Mouse (Mus musculus): ENCODE data around the gene Prima1.
A peak's percentile ranks its signal among the peaks of the same experiment; 100 is the strongest.

Gene Prima1

DNA sequence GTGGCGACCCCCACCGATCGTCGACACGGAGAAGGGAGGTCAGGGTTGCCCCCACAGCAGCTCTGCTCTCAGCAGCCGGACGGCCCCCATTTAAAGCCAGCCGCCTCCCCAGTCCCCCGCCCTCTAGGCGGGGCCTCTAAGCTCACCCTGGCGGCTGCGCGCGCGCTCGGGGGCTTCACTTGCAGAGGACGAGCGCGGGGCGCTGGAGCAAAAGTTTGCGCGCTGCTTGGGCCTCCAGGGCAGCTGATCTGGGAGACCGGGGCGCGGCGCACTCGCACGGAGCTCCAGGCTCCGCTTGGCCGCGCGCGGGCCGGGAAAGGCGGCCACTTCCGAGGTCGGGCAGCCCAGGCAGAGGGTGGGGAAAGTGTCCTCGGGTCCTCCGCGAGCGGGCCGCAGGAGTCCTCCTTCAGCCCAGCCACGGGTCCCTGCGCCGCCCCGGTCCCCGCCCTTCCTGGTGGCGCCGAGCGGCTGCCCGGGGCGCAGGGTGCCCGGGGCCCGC is at the start of gene Prima1:
TSS of gene Prima1 (minus strand) at position 68 of the 499 bp plus-strand sequence.
- no peak for DNase-seq (ENCODE audit: low spot score in 2 of 2)

DNA sequence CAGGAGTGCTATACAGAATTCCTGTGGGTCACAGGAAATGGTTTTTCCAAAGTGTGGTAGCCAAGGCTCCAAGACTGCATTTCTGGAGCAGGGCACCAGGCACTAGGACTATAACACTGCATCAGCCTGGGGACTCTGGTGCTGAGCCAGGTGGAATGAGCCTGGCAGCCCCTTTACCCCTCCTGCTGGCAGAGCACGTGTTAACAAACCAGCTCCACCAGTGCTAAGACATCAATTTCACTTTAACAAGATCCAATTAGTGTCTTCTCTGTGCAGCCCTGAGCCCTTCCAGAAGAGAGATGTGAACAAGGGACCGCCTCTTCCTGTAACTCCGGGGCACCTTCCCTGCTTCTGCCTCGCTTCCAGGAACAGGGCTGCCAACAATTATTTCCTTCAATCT is 45.3 kb upstream of the Prima1 start:
- no peak for DNase-seq (ENCODE audit: low spot score in 2 of 2)

DNA sequence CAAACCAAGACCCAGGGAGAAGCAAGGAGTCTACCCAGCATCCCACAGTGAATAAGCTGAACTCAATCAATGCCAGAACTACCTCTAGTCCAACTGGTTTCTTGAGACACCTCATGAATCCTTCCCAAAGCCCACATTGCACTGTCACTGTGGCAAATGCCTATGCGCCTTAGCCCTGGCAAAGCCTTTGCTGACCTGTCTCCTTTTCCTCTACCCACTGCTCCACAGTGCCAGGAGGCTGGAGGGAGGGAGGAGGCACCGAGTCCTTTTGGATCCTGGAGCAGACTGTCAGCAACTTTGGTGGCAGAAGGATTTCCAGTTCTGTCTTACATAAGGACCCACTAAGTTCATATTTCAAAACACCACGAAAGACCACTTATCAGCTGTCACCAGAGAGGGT is 41.5 kb upstream of the Prima1 start:
- DNase-seq (ENCODE audit: low spot score in 2 of 2) = no peak

DNA sequence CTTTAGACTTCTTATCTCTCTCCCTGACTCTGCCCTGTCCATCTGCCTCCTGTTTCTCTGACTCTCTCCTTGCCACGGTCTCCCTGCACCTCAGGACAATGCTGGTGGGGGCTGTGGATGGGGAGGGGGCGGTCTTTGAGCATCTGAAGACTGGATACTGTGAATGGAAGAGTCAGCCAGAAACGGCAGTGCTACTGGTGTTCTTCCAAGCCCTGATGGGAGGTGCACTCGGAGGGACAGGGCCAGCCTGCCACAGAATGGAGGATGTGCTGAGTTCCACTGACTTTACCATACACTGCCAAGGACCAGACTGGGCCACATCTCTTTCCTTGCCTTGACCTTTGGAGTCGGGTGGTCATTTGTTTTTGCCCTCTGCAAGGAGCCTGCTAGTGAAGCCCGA is 41.0 kb upstream of the Prima1 start:
- no peak for DNase-seq (ENCODE audit: low spot score in 2 of 2)

DNA sequence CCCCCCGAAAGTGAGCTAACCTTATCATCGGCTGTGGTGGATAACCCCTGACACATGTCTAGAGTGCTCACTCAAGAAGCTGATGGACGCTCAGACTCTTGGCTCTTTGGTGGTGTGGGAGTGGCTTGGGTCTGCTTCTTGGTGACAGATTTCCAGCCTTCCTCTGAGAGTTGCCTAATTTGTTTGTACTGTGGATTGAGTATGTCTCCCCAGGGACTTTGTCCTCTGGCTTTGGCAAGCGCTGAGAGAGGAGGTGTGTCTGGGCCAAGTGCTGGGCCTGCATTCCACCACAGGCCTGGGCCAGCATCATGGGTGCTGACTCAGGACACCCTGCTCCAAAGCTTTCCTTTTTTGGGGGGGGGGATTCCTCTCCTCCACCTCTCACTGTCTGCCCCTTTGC is 40.0 kb upstream of the Prima1 start:
- no peak for DNase-seq (ENCODE audit: low spot score in 2 of 2)

DNA sequence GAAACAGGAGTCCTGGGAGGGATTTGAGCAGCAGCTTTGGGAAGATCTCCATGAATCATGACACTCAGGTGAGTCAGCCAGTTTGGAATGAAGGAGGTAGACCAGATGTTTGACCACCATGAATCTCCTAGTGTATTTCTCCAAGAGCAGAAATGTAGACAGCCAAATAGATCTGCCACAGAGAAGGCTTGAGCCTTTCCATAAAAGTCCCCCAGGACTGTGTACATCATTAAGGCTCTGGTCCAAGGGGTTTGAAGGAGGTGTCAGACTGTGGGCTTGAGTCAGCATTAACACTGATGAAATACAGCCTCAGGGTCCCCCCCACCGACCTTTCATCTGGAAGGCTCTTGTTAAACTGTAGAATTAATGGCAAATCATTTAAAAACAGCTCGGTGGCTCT is 39.5 kb upstream of the Prima1 start:
- no peak for DNase-seq (ENCODE audit: low spot score in 2 of 2)

DNA sequence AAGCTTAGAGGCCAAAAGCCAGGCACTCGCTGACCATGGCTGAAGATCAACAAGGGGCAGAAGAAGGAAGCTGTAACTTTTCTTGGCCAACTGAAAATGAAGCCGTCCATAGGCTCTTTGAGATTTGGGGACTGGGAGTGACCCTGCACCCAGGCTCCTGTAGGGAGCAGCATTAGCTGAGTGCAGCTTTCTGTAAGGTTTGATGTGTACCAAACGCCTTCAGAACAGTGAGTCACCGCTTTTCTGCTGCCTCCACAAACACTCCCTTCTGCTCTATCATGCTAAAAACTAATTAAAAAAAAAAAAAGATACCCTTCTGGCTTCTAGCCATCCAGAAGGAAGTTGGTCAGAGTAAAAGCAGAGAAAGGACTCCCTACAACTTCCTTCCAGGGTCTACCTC is 34.5 kb upstream of the Prima1 start:
- no peak for DNase-seq (ENCODE audit: low spot score in 2 of 2)

DNA sequence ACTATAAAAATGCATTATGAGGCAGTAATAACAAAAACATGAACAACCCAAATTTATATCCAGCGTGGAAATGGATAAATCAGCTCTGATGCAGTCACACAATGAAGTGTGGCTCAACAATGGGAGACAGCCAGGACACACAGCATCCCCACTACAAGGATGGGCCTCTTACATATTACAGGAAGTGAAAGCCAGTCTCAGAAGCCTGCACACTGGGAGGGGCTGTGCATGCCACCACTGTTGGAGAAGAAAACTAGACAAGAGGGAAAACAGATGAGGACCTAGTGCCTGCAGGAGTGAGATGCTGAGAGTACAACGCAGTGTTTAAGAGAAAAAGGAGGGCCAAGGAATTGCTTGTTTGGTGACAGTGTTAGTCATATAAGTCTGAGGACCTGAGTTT is 31.8 kb upstream of the Prima1 start:
- no peak for DNase-seq (ENCODE audit: low spot score in 2 of 2)

DNA sequence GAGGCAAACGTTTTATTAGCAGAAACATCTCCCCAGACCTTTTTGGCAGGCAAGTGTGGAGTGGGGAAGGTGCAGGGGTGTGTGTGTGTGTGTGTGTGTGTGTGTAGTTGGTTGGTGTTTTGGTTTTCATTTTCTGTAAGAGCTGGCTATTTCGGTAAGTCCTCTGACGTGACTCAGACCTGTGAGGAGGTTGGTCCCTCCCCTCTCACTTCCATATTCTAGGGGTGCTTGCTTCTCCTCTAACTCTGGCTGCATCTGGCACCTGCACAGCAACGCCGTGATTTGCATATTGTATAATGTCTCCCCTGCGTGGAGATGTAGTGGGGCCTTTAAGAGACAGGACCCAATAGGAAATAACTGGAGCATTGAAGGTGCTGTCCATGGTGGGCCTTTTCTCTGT is 31.1 kb upstream of the Prima1 start:
- peak; percentile 33 to 37 for DNase-seq (ENCODE audit: low spot score in 2 of 2)

DNA sequence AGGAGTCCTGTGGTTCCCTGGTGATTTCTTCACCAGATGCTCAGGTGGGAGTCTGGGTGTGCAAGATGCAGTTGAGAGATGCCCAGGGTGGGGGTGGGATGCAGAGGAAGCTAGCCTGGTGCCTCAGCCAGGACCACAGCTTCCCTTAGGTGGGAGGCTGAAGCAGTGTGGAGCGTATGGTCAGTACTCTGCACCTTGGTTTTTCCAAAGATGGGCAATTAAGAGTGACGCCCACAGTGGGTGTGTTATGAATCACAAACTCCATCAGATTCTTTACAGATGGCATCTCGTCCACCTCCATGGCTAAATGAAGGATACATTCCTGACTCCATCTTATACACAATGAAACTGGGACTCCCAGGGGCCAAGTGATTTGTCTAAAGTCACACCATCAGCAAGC is 30.2 kb upstream of the Prima1 start:
- no peak for DNase-seq (ENCODE audit: low spot score in 2 of 2)

DNA sequence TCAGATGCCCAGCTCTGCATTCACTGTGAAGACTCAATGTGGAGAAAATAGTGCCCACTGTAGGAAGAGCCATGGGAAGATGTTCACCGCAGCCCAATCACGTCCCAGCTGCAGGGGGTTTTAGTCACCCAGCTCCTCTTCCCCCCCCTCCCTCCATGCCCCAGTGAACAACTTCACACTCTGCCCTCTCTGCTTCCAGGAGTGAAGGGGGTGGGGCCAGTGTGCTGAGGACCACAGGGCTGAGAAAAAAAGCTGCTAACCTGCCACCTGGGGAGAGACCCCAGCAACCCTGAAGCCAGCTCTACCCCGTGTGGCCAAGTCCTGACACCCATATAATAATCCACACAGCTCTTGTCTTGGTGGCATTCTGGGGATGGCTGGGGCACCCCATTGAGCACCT is 24.7 kb upstream of the Prima1 start:
- no peak for DNase-seq (ENCODE audit: low spot score in 2 of 2)

DNA sequence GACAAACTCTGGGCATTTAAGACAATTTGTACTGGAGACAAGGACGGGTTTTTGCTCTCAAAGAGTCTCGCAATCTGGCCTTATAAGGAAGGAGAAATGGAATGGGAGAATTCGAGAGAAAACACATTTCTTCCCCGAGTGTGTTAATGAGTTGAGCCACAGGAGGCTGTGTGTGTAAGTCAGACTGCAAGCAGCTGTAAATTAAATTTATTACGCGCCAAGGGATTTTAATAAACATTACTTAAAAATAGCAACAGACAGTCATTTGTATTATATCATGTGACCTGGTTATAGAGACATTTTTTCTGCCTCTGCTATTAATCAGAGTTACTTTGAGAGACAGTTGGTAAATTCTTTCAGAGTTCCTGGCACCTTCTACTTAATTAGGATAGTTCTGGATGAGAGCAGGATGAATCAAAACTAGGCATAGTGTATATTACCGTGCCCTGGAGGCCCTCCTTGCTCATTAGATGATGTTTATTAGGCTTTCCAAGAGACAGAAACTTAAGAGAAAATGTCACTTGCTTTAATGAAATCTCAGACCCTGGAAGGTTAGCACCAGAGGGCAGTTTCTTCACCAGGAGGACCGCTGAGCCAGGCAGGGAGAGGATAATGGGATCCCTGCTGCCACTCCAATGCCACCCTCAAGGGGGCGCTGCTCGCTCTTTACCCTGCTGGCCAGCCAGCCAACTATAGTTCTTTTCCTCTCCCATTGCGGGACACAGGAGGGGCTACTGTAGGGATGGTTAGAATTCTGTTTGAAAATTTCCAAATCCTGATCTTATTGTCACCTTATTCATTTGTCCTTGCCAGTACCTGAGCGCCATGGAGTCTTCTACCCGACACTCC is 20.3 kb upstream of the Prima1 start:
- DNase-seq (ENCODE audit: low spot score in 2 of 2) = no peak

DNA sequence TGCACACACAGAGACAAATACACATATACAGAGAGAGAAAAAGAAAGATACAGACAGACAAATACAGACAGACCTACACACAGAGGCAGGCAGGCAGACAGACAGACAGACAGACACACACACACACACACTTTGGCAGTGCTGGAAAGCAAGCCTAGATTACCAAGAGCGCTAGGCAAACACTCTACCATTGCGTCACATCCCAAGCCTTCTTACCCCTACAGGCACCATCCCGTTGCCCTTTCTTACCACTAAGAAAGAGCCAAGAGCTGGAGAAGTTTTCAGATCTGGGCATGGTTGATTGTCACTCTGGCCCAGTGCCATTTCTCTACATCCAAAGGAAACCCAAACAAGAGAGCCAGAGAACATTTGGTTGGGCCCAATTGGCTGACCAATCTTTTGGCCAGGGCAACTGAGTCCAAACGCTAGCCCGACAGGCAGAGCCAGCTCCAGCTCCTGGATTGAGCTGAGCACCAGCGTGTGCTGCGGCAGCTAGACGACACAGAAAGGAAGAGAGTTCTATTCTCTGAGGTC is 11.0 kb upstream of the Prima1 start:
- DNase-seq (ENCODE audit: low spot score in 2 of 2) = no peak

DNA sequence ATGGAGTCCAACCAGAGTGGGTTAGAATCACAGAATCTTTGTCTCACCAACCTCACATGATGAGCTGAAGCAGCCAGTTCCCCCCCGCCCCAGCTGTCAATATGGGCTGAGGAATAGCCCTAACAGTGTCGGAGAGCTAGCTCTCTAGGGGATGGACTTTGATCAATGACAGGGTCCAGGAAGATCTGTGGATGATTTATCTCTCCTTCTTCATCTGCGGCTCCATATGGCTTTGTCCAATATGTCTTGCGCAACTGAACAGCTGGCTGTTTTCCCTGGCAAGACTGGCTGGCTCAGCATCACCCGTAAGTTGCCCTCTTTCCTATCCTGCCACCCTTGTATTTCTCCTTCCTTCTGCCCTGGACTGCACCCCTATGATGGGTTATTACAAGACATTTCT is 9.2 kb upstream of the Prima1 start:
- no peak for DNase-seq (ENCODE audit: low spot score in 2 of 2)

DNA sequence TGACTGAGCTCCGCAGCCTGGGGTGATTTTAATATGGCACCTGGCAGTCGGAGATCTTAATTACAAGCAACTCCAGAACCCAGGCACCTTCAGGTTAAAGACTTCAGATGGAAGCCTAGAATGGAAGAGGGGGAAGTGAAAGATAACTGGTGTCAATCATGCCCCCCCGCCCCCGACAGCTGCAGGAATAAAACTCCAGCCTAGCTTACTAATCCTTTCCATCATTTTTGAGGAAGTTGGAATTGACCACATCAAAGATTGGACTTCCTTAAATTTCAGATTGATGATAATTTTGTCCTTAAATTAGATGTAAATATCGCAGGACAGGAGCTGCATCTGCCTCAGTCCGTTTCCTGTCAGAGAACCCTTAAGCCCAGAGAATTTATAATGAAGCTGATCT is 8.4 kb upstream of the Prima1 start:
- no peak for DNase-seq (ENCODE audit: low spot score in 2 of 2)

DNA sequence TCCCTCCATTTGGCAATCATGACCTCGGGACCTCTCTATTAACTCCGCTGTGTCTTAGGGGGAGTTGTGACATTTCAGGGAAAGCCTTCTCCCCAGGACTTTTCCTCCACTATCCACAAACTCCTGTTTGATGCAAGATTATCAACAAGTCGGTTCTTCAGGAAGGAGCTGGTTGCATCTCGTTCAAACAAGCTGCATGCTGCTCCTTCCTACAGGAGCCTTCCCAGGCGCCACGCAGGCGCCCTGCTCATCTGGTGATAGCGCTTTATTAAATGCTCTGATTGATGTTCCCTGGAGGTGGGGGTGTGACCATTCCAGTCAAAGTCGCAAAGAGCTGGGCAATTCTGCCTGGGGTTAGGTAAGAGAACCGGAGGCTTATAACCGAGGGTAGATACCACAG is 1.1 kb upstream of the Prima1 start:
- no peak for DNase-seq (ENCODE audit: low spot score in 2 of 2)

DNA sequence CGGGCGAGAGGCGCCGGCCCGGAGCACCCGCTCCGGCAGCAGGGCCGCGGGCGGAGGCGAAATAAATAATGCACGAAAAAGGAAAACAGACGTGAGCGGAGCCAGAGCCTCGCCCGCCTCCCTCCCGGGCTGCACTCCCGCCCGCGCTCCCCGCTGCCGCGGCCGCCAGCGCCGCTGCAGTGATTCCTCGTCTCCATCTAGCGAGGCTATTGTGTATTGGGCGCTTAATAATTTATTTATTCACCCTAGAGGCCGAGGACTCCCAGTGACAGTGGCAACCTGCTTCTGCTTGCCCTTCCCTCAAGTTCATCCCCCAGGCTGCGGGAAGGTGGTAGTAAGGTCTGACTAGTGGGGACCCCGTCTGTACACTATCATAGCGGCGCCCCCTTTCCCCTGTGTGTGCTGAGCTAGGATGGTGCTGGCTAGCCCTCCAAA is 658 bp upstream of the Prima1 start:
- no peak for DNase-seq (ENCODE audit: low spot score in 2 of 2)

DNA sequence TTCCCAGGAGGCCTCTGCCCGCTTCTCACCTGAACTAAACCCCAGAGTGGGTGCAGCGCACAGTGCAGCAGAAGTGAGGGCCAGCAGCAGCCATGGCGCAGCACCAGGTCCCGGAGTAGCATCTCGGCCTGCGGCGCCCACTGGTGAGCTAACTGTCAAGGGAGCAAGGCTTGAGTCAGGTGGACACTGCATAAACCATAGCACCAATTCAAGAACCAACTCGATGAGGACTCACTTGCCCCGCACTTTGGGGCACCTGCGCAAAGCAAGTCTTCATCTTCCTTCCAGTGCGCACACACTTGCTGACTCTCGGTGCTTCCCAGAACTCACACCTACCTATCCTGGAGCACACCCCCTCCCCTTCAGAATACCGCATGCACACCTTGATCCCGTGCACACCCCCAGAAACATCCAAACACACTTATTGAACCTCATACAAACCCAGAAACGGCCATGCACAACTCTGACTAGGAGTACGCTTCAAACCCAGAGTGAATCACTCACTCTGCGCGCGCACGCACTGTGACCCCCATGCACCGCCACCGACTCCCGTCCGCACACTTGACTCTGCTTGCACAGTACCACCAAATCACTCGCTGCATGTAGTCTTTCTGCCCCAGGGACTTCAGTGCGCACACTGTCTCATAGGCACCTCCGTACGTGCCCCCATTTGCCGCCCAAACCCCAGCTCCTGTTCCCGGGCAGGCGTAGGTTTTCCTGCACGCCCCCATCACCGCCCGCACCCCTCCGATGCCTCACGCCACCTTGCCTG is 453 bp downstream of the Prima1 start:
- DNase-seq (ENCODE audit: low spot score in 2 of 2) = no peak

DNA sequence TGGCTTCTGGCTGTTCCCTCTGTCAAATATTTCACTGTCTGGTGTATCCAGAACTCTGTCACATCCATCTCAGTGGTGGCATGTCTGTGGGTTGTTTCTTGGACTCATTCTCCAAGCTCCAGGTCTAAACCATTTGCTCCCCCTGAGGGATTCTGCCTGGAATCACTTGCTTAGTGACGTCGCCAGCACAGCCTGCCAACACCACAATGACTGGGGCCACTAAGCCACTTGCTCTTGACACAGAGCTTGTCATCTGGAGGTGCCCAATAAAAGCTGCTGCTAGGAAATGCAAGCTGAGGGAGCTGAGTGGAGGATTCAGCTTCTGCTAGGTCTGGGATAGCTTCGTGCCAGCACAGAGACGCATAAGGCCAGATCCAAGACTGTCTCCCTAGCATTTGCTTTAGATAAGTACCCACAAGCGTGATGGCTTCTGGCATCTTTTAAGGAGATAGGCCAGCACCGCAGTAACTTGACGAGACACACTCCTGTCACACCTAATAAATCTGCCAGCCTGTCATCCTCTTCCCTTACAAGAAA is 3.0 kb downstream of the Prima1 start:
- no peak for DNase-seq (ENCODE audit: low spot score in 2 of 2)

DNA sequence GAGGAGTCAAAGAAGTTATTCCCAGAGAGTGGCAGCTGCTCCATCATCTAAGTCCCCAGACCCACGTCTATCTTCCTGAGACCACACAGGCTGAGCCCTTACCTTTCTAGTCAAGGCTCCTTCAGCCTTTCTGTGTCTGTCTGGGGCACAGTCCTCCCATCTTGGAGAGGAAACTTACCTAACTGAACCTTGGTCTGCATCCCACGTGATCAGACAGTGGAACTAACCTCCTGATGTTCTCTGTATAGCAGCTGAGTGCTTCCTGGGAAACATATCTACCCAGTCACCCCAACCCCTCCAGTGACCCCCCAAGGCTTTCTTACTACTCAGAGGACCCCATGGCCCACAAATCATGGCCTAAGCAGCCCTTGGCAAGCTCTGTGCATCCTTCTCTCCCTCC is 6.1 kb downstream of the Prima1 start:
- no peak for DNase-seq (ENCODE audit: low spot score in 2 of 2)

DNA sequence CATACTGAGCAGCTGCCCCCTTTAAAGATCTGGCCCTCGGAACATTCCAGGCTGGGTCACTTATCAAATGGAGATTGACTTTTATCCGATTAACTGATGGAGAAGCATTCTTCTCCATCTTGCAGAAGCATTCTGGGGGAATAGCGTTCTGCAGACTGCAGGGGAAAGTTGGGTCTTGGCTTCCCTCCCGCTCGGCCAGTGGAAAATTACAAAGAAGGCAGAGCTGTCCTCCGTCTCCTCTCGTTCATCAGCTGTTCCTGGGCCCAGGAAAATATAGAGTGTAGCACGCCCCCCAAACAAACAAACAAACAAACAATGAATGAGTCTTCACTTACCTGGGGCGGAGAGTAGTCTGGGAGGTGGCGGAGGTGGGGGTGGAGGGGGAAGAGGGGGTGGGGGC is 6.7 kb downstream of the Prima1 start:
- no peak for DNase-seq (ENCODE audit: low spot score in 2 of 2)

DNA sequence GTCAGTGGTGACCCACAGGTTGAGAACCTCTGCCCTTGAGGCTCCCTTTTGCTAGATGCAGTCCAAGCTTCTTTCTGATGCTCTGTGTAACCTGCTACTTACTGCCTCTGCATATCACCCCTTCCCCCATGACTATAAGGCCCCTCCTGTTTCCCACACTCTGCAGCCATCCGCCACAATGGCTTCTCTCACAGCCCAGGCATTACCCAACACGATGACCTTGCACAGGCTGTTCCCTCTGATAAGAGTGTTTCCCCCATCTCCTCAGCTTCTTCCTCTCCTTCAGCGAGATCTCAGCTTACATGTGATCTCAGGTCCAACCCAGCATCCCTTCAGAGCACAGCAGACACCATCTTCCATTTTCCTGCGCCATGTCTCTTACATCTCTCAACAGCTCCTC is 12.9 kb downstream of the Prima1 start:
- DNase-seq (ENCODE audit: low spot score in 2 of 2) = no peak

DNA sequence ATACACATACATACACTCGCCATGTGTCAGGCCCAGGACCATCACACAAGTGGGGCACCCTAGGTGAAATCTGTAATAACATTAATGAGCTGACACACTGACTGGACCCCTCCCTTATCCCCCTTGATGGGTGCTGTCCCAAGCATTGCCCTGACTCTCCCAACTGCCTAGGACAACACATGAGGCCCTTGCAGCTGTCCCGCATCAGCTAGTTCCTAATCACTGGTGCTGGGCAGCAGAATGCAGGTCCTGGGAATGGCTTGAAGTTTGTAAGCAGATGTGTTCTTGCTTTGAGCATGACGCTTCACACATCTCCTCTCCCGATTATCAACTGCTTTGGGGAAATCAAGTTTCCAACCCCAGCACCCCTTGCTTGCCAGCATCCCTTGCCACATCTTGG is 15.8 kb downstream of the Prima1 start:
- DNase-seq (ENCODE audit: low spot score in 2 of 2) = no peak
